Mouse (Mus musculus) stomach, postnatal 0 days (tissue): Measurements from ENCODE around the gene Rasgef1c. TPM values are rescaled to one million over a fixed set of nuclear protein-coding genes. Genes with fewer than 3 reads are reported as not detected.

Source experiments
- ATAC-seq: fragments of 200-750 bp; cut with Nextera tagmentation; 2 replicates; pipeline ENCODE4 v1.8.0; 2017; ENCODE audit not compliant: low FRiP score, low TSS enrichment
- DNase-seq: peaks from one replicate; pipeline ENCODE4 v3.0.0-alpha.2; 2016; ENCODE audit warnings: low spot score
- H3K27ac ChIP-seq: fragments of 300-500 bp; sonication (generic); replicated peaks from 2 replicates; pipeline ENCODE4 v1.5.1; 2014; ENCODE audit warnings: mild to moderate bottlenecking, control low read depth
- H3K27me3 ChIP-seq: fragments of 300-500 bp; sonication (generic); 2 replicates; pipeline ENCODE4 v1.6.1; 2014; ENCODE audit warnings: low read length; ENCODE audit not compliant: control insufficient read depth, insufficient read depth
- H3K36me3 ChIP-seq: fragments of 300-500 bp; sonication (generic); 2 replicates; pipeline ENCODE4 v1.6.1; 2014; ENCODE audit warnings: low read length, mixed read lengths; ENCODE audit not compliant: control insufficient read depth, insufficient read depth
- H3K4me1 ChIP-seq: fragments of 300-500 bp; sonication (generic); replicated peaks from 2 replicates; pipeline ENCODE4 v1.6.1; 2014; ENCODE audit warnings: antibody characterized with exemption; ENCODE audit not compliant: control insufficient read depth, insufficient read depth
- H3K4me2 ChIP-seq: fragments of 300-500 bp; sonication (generic); replicated peaks from 2 replicates; pipeline ENCODE4 v1.6.1; 2014; ENCODE audit warnings: low read depth, mild to moderate bottlenecking, control low read depth, moderate library complexity
- H3K4me3 ChIP-seq: fragments of 300-500 bp; sonication (generic); 2 replicates; pipeline ENCODE4 v1.5.1; 2014; ENCODE audit warnings: low read depth, low read length, control low read depth
- H3K9ac ChIP-seq: fragments of 300-500 bp; sonication (generic); 2 replicates; pipeline ENCODE4 v1.6.1; 2014; ENCODE audit warnings: mild to moderate bottlenecking, low read length, control low read depth, mixed read lengths
- H3K9me3 ChIP-seq: fragments of 300-500 bp; sonication (generic); 2 replicates; pipeline ENCODE4 v1.6.1; 2016; ENCODE audit warnings: low read length; ENCODE audit not compliant: control insufficient read depth
- CTCF ChIP-seq: IDR thresholded peaks from 2 replicates; pipeline ENCODE4 v1.5.1; 2016; ENCODE audit warnings: antibody characterized with exemption, low read depth, mild to moderate bottlenecking, moderate library complexity
- EP300 ChIP-seq: optimal IDR thresholded peaks from 2 replicates; pipeline ENCODE3; 2016; ENCODE audit warnings: antibody characterized with exemption
- WGBS: fragments of 180-500 bp; shearing (Covaris S2); extraction: QIAGEN DNeasy Blood & Tissue Kit; methylation state at CpG from one replicate; pipeline ENCODE4 v1.1.7; 2014; 5-methylcytosine and 5-hydroxymethylcytosine counted together
- polyA plus RNA-seq: library from polyadenylated mRNA; unstranded; fragments of >200 nt; fragmentation: Nextera tagmentation; extraction: Ambion mirVana; gene quantifications from 2 replicates; pipeline ENCODE4 v1.2.1, GENCODE M21; 2015

Gene Rasgef1c
- polyA plus RNA-seq, 1 experiment from 2014 or later: 0.74 TPM

DNA sequence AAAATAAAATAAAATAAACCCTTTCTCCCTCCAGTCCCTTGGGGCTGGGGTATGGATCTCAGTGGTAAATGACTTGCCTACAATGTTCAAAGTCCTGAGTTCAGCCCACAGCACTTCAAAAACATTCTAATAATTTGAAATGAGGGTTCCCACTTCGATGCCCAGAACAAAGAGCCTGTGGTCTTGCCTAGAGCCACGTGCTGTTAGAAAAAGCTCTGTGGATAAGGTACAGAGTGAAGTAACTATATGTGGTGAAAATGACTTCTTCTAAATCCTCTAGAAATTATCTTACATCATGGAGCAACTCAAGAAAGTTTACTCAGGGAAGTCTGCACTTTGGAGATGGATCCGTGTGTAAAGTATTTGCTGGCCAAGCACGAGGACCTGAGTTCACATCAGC is 80.5 kb downstream of the Rasgef1c start:
- H3K27me3 ChIP-seq: no peaks in the 10 kb centered on the region
- WGBS: 77% methylated on average over 4 of the region's 4 CpGs
- ATAC-seq (no peak), DNase-seq (no peak)
- no peak for TF ChIP-seq CTCF
- no peaks in the 10 kb centered on the region for H3K9me3 ChIP-seq
- no peaks in the 10 kb centered on the region for H3K36me3 ChIP-seq
- no peak overlapping the region for H3K9ac ChIP-seq
- no peak overlapping the region for H3K27ac ChIP-seq
- no peak overlapping the region for H3K4me3 ChIP-seq
- no peak overlapping the region for H3K4me2 ChIP-seq
- H3K4me1 ChIP-seq: no peaks in the 10 kb centered on the region

DNA sequence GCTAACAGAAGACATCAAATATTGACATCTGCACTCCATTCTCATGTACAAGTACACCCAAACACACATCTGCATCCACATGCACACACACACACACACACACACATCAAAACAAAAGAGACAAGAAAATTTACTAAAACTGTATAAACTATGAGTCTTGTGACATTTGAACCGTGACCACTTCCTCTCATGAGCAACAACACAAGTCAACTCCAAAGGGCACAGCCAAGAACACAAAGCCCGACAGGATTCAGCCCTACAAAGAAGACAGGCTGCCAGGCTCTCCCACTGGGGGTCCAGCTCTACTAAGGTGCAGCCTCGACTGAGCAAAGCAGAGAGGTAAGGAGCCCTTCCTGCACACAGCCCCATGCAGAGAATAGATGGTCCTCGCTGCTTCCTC is 81.2 kb downstream of the Rasgef1c start:
- Histone ChIP-seq H3K4me3 (no peak overlapping the region), H3K27me3 (no peaks in the 10 kb centered on the region), H3K4me1 (no peaks in the 10 kb centered on the region), H3K27ac (no peak overlapping the region), H3K36me3 (no peaks in the 10 kb centered on the region), H3K9ac (no peak overlapping the region), H3K4me2 (no peak overlapping the region), H3K9me3 (no peaks in the 10 kb centered on the region)
- DNase-seq (no peak), ATAC-seq (no peak)
- WGBS: 35% methylated on average over 4 of the region's 4 CpGs
- TF ChIP-seq CTCF (no peak), EP300 (no peak)

DNA sequence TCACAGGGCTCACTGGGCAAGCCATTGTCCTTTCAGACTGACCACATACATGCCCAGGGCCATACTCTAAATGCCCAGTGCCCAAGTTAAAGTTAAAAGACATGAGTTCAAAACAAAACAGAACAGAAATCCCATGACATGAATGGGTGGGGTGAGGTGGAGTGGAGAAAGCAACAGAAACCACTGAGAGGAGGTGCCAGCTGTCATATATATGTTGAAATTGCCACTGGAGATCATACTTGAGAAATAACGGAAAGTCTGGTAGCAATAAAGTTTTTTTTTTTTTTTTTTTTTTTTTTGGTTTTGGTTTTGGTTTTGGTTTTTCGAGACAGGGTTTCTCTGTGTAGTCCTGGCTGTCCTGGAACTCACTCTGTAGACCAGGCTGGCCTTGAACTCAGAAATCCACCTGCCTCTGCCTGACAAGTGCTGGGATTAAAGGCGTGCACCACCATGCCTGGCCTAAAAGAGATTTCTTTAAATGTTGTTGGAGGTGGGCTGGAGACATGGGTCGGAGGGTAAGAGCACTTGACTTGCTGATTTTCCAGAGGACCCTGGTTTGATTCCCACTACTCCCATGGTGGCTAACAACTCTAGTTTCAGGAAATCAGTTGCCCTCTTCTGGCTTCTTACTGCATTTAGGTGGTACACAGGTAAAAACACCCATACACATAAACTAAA is 82.4 kb downstream of the Rasgef1c start:
- H3K4me1 ChIP-seq: no peaks in the 10 kb centered on the region
- H3K36me3 ChIP-seq: no peaks in the 10 kb centered on the region
- H3K9ac ChIP-seq: no peak overlapping the region
- H3K4me3 ChIP-seq: no peak overlapping the region
- no peaks in the 10 kb centered on the region for H3K9me3 ChIP-seq
- DNase-seq: no peak
- 85% methylated on average over 4 of the region's 4 CpGs for WGBS
- no peak overlapping the region for H3K27ac ChIP-seq
- no peaks in the 10 kb centered on the region for H3K27me3 ChIP-seq
- TF ChIP-seq CTCF: no peak
- TF ChIP-seq EP300: no peak
- H3K4me2 ChIP-seq: no peak overlapping the region
- ATAC-seq: no peak

DNA sequence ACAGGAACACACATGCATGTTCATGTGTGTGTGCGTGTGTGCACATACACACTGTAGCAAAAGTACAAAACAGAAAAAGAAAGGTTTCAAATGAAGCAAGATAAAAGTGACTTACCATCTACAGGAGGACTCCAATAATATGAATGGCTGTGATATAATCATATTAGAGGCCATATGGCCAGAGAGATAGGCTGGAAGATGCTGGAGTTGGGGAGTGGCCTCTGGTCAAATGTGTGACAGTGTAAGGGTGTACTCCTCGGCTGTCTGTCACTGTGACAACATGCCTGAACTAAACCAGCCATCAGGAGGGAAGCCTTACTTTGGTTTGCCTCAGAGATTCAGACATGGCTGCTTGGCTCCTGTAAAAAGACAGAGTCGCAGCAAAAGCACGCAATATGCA is 83.4 kb downstream of the Rasgef1c start:
- H3K36me3 ChIP-seq: no peaks in the 10 kb centered on the region
- no peaks in the 10 kb centered on the region for H3K4me1 ChIP-seq
- 79% methylated on average over 4 of the region's 4 CpGs for WGBS
- no peak overlapping the region for H3K4me2 ChIP-seq
- no peaks in the 10 kb centered on the region for H3K27me3 ChIP-seq
- TF ChIP-seq CTCF: no peak
- TF ChIP-seq EP300: no peak
- ATAC-seq (no peak), DNase-seq (no peak)
- no peaks in the 10 kb centered on the region for H3K9me3 ChIP-seq
- no peak overlapping the region for H3K9ac ChIP-seq
- H3K27ac ChIP-seq: no peak overlapping the region
- H3K4me3 ChIP-seq: no peak overlapping the region

DNA sequence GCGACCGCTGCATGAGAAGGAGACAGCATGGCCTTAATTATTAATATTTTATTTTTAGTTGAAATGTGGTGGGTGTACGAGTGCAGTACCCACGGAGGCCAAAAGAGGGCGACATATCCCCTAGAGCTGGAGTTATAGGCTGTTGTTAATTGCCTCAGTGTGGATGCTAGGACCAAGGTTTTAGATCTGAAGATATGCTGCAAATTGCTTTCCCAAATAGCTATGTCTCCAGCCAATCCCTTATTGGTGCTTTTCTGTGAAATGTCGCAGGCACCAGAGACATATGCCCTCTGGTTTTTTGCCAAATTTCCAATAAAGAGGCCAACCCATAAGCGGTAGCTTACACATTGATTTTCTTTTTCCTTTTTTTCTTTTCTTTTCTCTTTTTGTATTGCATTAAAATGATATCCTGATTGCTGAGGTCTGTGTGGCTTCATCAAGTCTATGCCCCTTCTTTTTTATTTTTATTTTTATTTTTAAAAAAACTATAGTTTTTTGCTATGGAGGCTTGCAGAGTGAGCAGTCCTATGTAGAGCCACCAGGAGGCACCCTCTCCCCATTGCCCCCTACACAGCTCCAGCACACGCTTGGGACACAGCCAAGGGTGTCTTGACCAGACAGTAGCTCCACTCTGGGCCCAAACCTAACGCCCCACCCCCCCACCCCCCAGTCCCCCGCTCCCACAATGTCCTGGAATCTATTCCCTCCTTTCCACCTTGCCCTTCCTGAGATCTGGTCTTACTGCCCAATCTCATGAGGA is 84.8 kb downstream of the Rasgef1c start:
- DNase-seq (peak; percentile 70), ATAC-seq (peak; percentile 86)
- Histone ChIP-seq H3K4me1 (no peaks in the 10 kb centered on the region), H3K36me3 (no peaks in the 10 kb centered on the region), H3K9ac (no peak overlapping the region), H3K4me2 (no peak overlapping the region), H3K27me3 (no peaks in the 10 kb centered on the region), H3K4me3 (no peak overlapping the region), H3K9me3 (no peaks in the 10 kb centered on the region), H3K27ac (no peak overlapping the region)
- 27% methylated on average over 10 of the region's 10 CpGs for WGBS
- TF ChIP-seq CTCF (peak; percentile 90), EP300 (no peak)

DNA sequence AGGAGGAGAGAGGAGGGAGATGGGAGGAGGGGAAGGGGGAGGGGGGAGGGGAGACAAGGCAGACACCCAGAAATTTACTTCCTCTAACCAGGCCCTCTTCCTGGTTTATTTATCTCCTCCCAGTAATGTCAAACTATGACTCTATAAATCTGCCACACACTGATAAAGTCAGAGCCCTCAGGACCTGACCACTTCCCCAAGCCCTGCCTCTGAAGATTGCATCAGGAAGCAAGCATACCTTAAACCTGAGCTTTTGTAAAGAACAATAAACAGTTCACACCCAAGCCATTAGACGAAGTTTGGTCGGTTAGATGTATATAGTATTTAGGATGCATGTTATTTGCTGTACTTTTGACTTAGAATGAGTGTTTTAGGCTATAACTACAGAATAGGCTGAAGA is 92.9 kb downstream of the Rasgef1c start:
- ATAC-seq: peak; percentile 81
- no peak overlapping the region for H3K27ac ChIP-seq
- whole genome bisulfite sequencing: 14% methylated on average over 2 of the region's 2 CpGs
- no peak for DNase-seq
- H3K36me3 ChIP-seq: no peaks in the 10 kb centered on the region
- H3K4me3 ChIP-seq: no peak overlapping the region
- no peaks in the 10 kb centered on the region for H3K27me3 ChIP-seq
- H3K4me2 ChIP-seq: no peak overlapping the region
- no peaks in the 10 kb centered on the region for H3K4me1 ChIP-seq
- TF ChIP-seq EP300 (no peak), CTCF (no peak)
- H3K9me3 ChIP-seq: no peaks in the 10 kb centered on the region
- no peak overlapping the region for H3K9ac ChIP-seq
